Mouse (Mus musculus) monocyte, adult 2 months (primary cell): ENCODE data around the gene Copg1.

ENCODE experiments used
- DNase-seq, 2 experiments: peaks; one replicate each; pipeline ENCODE4 v3.0.0; 2022; ENCODE audit warnings: low spot score in 2 of 2, low read depth in 1 of 2

The Copg1 gene

DNA sequence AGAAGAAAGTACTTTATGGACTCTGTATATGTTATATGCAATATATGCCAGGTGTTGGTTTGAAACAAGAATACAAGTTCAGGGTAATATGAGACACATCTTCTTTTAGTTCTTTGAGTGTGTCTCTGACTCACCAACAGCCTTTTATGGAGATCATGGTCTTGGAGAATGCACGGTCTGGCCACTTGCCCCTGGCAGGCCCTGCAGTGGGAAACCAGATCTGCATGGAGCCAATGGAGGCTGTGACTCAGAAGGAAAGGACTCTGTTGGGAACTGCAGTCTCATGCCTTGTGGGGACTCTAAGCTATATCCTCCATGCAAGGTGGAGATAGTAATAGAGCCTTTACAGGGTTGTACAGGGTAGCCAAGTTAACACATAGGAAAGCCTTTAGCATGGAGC, 12.5 kb upstream of the Copg1 start:
- no peak for DNase-seq

DNA sequence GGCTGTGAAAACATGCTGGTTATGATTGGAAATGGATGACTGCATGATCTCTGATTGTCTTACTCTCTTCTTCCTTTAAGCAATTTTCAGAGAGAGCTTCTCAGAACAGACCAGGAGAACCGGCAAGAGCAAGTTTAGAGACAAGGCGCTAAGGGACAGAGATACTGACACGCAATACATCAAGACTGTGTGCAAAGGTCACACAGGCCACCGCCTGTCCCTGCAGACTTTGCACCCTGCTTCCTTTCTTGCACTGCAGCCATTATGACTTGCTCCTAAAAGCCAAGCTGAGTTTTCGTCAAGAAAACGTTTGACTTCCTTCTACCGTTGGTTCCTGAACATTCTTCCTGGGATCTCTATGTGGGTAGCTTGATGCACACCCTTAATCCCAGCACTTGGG, 12.1 kb upstream of the Copg1 start:
- no peak for DNase-seq

DNA sequence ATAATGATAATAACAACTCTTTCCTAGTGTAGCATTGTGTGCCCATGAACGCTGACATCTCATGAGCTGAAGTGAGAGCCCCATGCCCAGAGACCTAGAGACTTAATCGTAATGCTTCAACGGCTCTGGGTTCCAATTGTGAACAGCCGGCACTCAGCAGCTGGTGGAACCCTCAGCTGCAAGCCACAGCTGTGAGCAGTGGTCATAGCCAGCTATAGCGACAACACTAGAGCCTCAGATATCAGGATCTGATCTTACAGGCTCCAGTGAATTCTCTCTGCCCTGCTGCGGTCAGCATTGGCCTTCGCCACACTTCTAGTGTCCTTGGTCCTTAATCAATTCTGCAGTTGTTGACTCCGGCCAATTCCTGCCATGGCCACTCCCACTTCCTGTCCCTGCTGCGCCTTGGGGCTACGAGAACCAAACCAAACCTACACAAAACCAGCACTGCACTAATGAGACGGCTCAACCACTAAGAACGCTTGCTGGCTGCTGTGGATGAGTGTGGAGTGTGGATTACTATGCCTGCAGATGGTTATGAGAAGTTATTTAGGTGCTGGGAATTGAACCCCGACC, 11.5 kb upstream of the Copg1 start:
- DNase-seq, result no peak

DNA sequence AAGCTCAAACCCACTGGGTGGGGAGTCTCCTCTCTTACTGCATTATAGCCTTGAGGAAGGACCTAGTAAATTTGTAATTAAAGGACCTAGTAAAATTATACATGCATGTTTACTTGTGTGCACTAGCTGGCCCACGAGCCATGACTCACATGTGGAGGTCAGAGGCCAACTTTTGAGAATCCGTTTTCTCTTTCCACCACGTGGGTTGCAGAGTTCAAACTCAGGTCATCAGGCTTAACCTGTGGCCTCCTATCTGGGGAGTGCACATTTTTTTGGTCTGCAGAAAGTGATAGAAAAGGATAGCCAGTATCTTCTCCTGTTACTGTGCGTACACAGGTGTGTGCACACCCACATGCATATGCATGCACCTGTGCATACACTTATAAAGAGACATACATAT, 8.6 kb upstream of the Copg1 start:
- DNase-seq, result no peak

DNA sequence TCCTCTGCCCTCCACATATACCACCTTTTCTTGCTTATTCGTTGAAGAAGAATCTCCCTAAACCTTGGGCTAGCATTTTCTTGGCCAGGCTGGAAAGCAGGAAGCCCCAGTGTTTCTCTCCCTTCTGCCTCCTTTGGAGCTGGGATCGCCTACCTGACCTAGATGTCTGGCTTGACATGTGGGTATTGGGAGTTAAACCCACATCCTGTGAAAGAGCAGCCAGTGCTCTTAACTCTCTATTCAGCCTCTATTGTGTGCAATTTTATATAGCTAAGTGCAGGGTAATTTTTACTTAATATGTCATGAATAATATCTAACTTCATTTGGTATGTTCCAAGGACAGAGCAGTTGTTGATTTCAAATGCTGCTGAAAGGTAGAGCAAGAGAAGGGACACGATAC, 8.0 kb upstream of the Copg1 start:
- DNase-seq, result no peak

DNA sequence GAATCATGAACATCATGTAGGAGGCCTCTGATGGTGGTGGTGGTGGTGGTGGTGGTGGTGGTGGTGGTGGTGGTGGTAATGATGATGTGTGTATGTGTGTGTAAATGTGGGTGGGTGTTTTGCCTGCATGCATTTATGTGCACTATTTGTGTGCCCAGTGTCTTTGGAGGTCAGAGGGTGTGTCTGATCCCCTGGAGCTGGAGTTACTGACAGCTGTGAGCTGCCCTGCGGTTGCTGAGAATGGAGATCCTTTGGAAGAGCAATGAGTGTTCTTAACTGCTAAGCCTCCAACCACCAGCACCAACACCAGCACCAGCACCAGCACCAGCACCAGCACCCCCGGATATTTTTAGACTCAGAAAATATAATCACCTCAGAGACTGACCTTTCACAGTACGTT, 5.4 kb upstream of the Copg1 start:
- no peak for DNase-seq

DNA sequence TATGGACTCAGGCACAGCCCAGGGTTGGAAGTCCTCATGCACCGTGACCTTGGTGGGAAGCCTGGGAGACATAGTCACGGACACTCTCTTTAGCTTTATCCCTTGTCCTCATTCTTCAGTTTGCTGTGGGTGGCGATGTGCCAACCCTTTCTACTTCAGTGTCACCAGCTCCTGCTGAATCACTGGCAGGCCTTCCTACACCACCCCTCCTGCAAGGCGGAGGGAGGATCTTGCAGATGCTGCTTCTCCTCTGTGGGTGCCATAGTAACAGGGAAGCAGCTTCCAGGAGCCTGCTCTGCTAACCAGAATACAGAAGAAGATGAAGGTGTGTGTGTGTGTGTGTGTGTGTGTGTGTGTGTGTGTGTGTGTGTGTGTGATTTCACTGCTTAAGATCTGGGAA, 4.8 kb upstream of the Copg1 start:
- peak; percentile 37 to 39 for DNase-seq

DNA sequence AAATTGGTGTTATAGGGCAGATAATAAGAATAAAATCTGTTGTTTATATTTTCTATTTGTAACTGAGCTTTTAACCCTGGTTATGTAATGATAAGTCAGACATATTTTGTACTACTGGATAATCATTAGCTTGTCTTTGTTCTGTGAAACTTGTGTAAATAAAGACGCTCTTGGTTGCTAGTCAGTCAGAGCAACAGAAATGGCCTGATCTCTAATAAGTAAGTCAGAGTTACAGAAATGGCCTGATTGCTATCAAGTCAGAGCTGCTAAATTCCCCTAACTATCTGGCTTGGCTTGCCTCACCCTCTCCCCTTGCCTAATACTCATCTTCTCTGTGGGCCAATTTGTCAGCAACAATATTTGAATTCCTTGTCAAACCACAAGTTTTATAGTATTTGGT, 893 bp upstream of the Copg1 start:
- no peak for DNase-seq

DNA sequence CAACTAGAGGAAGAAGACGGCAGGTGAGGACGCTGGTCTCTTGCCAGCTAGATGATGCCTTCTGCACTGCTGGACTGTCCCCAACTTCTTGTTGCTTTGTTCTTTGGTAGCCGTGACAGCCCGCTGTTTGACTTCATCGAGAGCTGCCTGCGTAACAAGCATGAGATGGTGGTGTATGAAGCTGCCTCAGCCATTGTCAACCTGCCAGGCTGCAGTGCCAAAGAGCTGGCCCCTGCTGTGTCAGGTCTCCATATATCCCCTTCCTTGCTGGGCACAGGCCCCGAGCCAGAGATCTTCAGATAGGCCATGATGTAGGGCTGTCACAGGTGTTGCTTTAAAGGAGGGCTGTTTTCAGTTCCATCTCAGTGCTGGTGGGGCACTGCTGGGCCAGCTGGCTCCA, 6.3 kb downstream of the Copg1 start:
- no peak for DNase-seq

DNA sequence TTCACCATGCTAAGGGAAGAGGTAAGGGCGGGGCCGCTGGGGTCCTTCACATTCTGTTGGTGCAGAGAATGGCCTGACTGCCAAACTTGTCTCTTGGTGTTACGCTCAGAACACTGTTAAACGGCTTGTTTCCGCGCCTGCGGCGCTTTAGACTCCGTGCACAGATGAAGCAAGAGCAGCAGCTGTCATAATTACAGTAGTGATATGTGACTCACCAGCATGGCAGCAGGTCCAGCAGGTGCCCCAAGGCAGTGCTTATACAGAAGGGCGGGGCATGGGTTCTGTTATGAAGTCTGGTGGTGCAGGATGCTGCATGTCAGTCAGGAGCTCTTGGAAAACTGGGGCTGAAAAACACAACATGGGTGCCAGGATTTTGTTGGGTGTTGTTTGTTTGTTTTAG, 10.4 kb downstream of the Copg1 start:
- DNase-seq, result no peak

DNA sequence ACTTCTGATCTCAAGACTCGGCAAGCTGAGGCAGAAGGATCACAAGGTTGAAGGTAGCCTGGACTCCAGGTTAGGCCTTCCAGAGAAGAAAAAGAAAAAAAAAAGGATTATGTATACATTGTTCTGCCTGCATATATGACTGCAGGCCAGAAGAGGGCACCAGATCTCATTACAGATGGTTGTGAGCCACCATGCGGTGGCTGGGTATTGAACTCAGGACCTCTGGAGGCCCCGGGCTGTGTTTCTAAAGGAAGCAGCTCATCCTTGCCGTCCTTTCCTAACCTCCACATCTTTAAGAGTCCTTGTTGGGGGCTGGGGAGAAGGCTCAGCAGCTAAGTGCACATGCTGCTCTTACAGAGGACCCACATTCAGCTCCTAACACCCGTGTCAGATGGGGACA, 19.0 kb downstream of the Copg1 start:
- DNase-seq, result no peak

DNA sequence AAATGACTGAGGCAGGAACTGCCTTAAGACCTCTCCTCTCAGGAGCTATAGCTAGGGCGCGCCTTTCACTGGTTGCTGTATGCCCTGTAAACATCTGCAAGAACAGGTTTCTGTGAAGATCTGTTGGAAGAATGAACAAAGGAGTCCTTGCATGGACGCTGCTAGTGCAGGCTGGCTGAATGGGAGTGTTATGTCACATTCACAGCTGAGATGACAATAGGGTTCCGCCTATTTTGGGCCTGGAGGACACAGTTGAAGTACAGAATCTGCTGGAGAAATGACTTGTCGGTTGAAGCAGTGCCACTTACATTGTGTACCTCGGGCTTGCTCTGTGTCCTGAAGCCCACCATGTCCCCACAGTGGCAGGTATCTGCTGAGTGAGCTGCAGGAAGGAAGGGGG, 21.6 kb downstream of the Copg1 start:
- DNase-seq, result no peak

DNA sequence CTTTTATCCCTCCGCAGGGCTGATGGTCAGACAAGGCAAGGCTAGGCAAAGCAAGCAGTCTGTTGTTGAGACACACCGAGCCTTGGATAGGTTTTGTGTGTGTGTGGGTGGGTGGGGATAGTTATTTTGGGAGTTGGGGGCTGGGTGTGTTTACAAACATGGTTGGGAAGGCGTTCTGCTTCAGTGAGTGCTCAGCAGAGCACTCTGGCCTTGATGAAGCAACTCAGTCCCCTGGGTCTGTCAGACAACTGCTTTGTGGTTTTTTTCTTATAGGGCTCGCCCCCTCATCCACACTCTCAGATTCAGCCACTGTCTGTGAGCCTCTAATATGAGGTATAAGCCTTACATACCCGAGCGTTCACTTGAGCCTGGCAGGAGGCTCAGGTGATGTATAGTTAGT, 23.9 kb downstream of the Copg1 start:
- DNase-seq, result no peak

DNA sequence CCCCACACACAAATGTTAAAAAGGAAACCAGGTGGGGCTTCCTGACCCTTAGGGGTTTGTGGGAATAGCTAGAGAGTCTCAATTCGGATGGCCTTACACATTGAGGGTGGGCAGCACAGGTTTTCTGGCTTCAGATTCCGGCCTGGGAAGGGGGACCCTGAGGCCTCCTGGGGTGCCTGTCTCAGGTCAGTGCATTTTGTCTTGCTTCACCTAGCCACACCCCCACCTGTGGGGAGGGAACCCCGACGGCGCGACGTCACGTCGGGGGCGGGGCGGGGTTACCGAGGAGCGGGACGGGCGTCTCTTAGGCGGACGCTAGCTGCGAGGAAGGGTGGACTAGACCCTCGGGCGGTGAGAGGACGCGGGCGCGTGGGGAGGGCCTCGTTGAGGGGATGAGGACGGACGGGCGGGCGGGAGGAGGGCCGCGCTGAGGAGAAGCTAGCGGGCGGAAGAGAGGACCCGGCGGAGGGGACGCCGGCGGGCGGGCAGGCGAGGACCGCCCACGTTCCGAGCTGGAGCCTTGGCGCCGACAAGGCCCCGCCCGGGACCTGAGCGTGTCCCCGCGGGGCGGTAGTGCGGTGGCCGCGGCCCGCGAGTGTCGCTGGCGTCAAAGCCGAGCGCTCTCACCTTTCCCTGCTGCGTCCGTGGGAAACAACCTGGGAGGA, 26.2 kb downstream of the Copg1 start, which contains the start of gene Hmces:
Gene Hmces (plus strand): TSS at position 275 of the 665 bp plus-strand sequence.
- no peak for DNase-seq

DNA sequence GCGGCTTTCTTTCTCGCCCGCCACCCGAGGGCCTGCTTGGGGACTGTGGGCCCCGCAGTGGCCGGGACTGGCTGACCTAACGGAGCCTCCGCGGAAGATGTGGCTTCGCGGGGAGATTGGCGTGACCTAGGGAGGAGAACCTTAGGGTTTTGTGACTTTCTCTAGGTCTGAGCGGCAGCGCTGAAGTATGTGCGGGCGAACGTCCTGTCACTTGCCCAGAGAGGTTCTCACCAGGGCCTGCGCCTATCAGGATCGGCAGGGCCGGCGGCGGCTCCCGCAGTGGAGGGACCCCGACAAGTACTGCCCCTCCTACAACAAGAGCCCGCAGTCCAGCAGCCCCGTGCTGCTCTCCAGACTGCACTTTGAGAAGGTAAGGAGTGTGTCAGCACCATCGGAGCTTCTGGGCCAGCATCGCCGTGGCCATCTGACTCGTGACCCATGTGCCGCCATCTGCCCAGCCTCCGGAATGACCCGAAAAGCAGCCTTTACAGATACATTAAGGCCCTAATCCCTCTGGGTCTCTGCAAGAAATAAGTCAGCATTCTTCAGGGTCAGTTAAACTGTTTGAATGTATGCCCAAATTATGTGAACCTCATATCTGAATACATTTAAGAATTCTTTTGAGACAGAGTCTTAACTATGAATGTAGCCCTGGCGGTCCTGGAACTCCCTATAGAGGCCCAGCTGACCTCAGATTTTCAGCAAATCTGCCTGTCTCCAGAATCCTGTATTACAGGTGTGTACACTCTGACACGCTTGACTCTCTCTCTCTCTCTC, 26.9 kb downstream of the Copg1 start:
- peak in 1 of 2 experiments; percentile 10 for DNase-seq

DNA sequence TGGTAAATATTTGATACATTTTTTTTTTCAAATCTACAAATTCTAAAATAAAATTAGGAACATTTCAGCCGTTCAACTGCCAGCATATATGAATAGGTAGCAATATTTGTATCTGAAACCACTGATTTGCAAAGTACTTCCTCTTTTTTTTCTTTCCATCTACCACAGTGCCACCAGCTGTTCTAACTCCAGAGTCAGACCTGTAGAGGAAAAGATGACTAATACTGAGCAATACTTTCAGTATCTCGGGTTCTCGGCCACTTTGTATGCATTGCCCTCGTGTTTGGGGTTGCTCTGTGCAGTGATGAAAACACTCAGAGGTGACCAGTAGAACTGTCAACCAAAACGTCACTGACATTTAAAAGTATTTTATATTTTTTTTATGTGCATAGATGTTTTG, 28.3 kb downstream of the Copg1 start:
- DNase-seq, result peak; percentile 10 to 28

DNA sequence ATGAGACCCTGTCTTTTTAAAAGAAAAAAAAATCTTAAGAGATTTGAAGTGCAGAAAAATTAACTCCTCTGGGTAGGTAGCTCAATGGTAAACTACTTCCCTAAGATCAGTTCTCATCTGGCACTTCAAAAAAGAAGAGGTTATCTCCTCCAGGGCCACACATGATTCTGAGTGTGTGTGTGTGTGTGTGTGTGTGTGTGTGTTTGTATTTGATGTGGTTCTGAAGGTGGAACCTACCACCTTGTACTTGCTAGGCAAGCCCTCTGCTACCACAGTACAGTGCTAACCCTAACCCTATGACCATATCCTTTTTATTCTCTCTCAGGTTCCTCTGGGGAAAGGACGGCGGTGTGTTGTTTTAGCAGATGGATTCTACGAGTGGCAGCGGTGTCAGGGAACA, 33.6 kb downstream of the Copg1 start:
- no peak for DNase-seq

DNA sequence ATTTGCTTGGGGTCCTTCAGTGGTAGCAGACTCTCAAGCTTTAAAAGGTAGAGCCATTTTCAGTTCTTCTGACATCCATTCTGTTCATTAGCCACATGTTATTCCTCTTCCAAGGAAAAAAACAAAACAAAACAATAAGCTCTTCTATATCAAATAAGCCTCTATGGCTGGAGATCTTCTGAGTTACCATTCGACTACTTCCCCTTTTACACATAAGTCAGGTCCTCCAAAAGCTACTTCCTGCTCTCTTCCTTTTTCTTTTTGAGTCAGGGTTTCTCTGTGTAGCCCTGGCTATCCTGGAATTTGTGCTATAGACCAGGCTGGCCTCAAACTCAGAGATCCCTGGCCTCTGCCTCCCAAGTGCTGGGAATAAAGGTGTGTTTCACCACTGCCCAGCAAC, 36.0 kb downstream of the Copg1 start:
- no peak for DNase-seq

DNA sequence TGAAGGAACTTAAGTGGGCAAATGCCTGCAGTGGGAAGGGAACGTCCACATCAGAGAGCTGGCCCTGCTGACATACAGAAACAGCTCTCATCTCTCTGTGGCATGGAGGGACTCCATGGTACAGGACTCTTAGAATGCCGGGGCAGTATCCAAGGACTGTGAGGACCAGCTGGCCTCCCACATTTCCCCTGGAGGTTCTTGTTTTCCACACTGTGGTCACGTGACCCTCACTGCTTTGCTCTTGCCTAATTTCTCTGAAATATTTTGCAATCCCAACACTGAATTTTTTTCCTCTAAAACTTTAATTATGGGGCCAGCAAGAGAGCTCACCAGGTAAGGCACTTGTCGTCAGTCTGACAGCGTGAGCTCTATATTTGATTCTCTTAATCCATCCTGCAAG, 47.4 kb downstream of the Copg1 start:
- DNase-seq, result no peak

DNA sequence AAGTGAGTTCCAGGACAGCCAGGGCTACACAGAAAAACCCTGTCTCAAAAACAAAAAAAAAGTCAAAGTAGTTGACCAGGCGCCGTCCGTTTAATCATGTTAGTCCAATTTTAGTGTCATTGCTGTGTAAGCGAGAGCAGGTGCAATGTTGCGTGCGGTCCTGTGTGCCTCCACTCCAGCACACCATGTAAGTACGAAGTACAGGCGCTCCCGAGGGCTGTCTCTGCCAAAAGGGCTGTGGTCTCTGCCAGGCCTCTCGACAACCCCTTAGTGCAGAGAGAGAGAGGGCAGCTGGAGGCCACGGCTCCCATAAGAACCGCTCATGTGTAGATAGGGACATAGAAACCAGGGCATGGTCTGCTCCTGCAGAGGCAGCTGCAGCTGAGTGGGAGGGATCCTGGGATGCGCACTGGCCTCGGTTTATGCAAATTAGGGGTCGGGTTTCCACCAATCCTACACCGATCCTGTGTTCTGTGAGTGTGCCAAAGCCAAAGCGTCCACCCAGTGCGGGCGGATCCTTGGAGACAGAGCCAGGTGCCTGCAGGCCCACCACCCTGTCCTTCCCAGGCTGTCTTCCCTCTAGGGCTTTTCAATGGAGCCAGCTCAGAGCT, 49.7 kb downstream of the Copg1 start:
- DNase-seq, result no peak

DNA sequence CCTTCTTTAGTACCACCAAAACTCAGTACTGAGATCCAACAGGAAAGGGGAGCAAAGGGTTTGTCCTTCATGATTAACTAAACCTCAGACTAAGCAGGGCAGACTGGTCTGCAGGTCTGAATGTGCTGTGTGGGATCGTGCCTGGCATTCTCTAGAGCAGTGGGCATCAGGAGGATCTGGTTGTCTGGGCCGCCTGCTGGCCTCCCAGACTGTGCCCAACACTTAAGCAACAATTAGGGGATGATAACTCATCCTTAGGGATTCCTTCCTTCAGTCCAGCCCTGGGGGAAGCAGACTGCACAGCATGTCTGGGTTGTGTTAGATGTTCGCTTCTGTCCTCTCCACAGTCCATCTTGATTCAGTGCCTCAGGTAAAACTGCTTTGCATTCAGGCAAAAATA, 51.3 kb downstream of the Copg1 start:
- no peak for DNase-seq

DNA sequence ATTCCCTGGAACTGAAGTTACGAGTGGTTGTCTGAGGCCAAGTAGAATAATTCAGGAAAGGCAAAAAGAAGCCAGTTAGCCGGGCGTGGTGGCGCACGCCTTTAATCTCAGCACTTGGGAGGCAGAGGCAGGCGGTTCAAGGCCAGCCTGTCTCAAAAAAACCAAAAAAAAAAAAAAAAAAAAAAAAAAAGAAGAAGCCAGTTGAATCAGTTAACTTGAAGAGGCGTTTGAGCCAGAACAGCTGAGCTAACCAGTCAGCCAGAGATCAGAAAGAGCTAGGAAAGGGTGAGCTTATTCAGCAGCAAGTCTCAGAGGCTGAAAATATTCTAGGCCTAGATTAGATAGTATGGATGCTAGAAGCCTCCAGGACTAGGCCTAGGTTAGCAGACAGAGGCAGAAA, 54.6 kb downstream of the Copg1 start:
- no peak for DNase-seq
